Mouse (Mus musculus): ENCODE results near the gene Acta2.
"Not testable (repeated sequence)": the region's sequence is repeated elsewhere in the genome, so short reads cannot be mapped to it uniquely, and the experiment has no call there.

Acta2 gene

GRCm38 (mm10) chr19:34231596-34231995 is 23.8 kb downstream of the Acta2 start:
- DNase-seq (ENCODE audit: inconsistent age in 2 of 2, low spot score in 1 of 2), result no peak

- DNase-seq (ENCODE audit: inconsistent age in 2 of 2, low spot score in 1 of 2), result no peak
Measured at GRCm38 (mm10) chr19:34222805-34223204, 32.6 kb downstream of the Acta2 start.

GRCm38 (mm10) chr19:34220732-34221380 is 34.5 kb downstream of the Acta2 start:
- no peak for DNase-seq (ENCODE audit: inconsistent age in 2 of 2, low spot score in 1 of 2)

- DNase-seq (ENCODE audit: inconsistent age in 2 of 2, low spot score in 1 of 2), result no peak
Measured at GRCm38 (mm10) chr19:34219260-34219968, 36.0 kb downstream of the Acta2 start.

GRCm38 (mm10) chr19:34217761-34218160 is 37.6 kb downstream of the Acta2 start:
- no peak for DNase-seq (ENCODE audit: inconsistent age in 2 of 2, low spot score in 1 of 2)

- no peak for DNase-seq (ENCODE audit: inconsistent age in 2 of 2, low spot score in 1 of 2)
Measured at GRCm38 (mm10) chr19:34216956-34217355, 38.4 kb downstream of the Acta2 start.

GRCm38 (mm10) chr19:34214136-34214535 is 41.3 kb downstream of the Acta2 start:
- peak in 1 of 2 experiments; percentile 46 for DNase-seq (ENCODE audit: inconsistent age in 2 of 2, low spot score in 1 of 2)

GRCm38 (mm10) chr19:34213251-34213645 is 42.1 kb downstream of the Acta2 start:
- no peak for DNase-seq (ENCODE audit: inconsistent age in 2 of 2, low spot score in 1 of 2)

GRCm38 (mm10) chr19:34212489-34213250 is 42.7 kb downstream of the Acta2 start:
- no peak for DNase-seq (ENCODE audit: inconsistent age in 2 of 2, low spot score in 1 of 2)

GRCm38 (mm10) chr19:34210841-34211240 is 44.5 kb downstream of the Acta2 start:
- DNase-seq (ENCODE audit: inconsistent age in 2 of 2, low spot score in 1 of 2), result peak in 1 of 2 experiments; percentile 41

GRCm38 (mm10) chr19:34209930-34210581 is 45.3 kb downstream of the Acta2 start:
- DNase-seq (ENCODE audit: inconsistent age in 2 of 2, low spot score in 1 of 2), result no peak

- DNase-seq (ENCODE audit: inconsistent age in 2 of 2, low spot score in 1 of 2), result no peak
Measured at GRCm38 (mm10) chr19:34209031-34209430, 46.4 kb downstream of the Acta2 start.

- DNase-seq (ENCODE audit: inconsistent age in 2 of 2, low spot score in 1 of 2), result no peak
Measured at GRCm38 (mm10) chr19:34206760-34207440, 48.5 kb downstream of the Acta2 start.

GRCm38 (mm10) chr19:34206128-34206527 is 49.3 kb downstream of the Acta2 start:
- not testable (repeated sequence) for DNase-seq (ENCODE audit: inconsistent age in 2 of 2, low spot score in 1 of 2)

GRCm38 (mm10) chr19:34202668-34203067 is 52.7 kb downstream of the Acta2 start:
- no peak for DNase-seq (ENCODE audit: inconsistent age in 2 of 2, low spot score in 1 of 2)

- peak in 1 of 2 experiments; percentile 56 for DNase-seq (ENCODE audit: inconsistent age in 2 of 2, low spot score in 1 of 2)
Measured at GRCm38 (mm10) chr19:34199488-34199887, 55.9 kb downstream of the Acta2 start.

- DNase-seq (ENCODE audit: inconsistent age in 2 of 2, low spot score in 1 of 2), result no peak
Measured at GRCm38 (mm10) chr19:34198901-34199300, 56.5 kb downstream of the Acta2 start.

GRCm38 (mm10) chr19:34198066-34198465 is 57.3 kb downstream of the Acta2 start:
- no peak for DNase-seq (ENCODE audit: inconsistent age in 2 of 2, low spot score in 1 of 2)

GRCm38 (mm10) chr19:34195031-34195430 is 60.4 kb downstream of the Acta2 start:
- no peak for DNase-seq (ENCODE audit: inconsistent age in 2 of 2, low spot score in 1 of 2)

GRCm38 (mm10) chr19:34194132-34194745 is 61.2 kb downstream of the Acta2 start:
- DNase-seq (ENCODE audit: inconsistent age in 2 of 2, low spot score in 1 of 2), result no peak
